Mouse (Mus musculus): Measurements from ENCODE around the gene Dennd1b. TPM values are rescaled to one million over a fixed set of nuclear protein-coding genes. Genes with fewer than 3 reads are reported as not detected.

Dennd1b gene
- total and polyA plus RNA-seq, 3 experiments: 8.0 to 8.9 (median 8.0) TPM

- no peak for DNase-seq (ENCODE audit: extremely low read depth)
- Histone ChIP-seq H3K9ac (ENCODE audit: insufficient read depth, low read depth) (no peak overlapping the region), H3K36me3 (replicated peaks in 1 of 2; ENCODE audit: control insufficient read depth in 1 of 2, insufficient read depth in 1 of 2, low read length in 1 of 2) (peaks cover 8 to 27% of the 10 kb centered on the region in 2 experiments), H3K4me3 (replicated peaks in 1 of 3; ENCODE audit: low read depth in 2 of 3, low read length in 2 of 3, poor library complexity in 1 of 3) (no peak overlapping the region), H3K79me2 (replicated peaks; ENCODE audit: control insufficient read depth, extremely low read depth, insufficient read depth, poor library complexity, severe bottlenecking) (no peaks in the 10 kb centered on the region), H3K4me2 (ENCODE audit: insufficient read depth, low read depth, poor library complexity, severe bottlenecking) (no peak overlapping the region), H3K27ac (ENCODE audit: insufficient read depth, low read depth) (no peak overlapping the region), H3K27me3 (replicated peaks) (no peaks in the 10 kb centered on the region), H3K9me3 (replicated peaks; ENCODE audit: low read length) (no peaks in the 10 kb centered on the region), H3K4me1 (ENCODE audit: control insufficient read depth in 1 of 2, insufficient read depth in 2 of 2) (no peaks in the 10 kb centered on the region)
- in situ Hi-C loops (cut with MboI; ENCODE audit: low pct_ligation_motif_present, low pct_unique_long_range_greater_than_20kb, low sequenced_read_pairs) (loop anchor here (25.0 kb wide), 1 partner anchor 259 kb away; the partner anchor contains the start of gene Lhx9), dilution Hi-C loops (cut with MboI; ENCODE audit: extremely low pct_ligation_motif_present, extremely low pct_unique_long_range_greater_than_20kb, low sequenced_read_pairs) (no loop called here)
- TF ChIP-seq ZKSCAN1 (IDR thresholded peaks at IDR 0.05; ENCODE audit: borderline replicate concordance, low read depth, low read length): no peak
- TF ChIP-seq TCF12 (IDR thresholded peaks at IDR 0.05; ENCODE audit: low read depth, low read length): no peak
- no peak for TF ChIP-seq UBTF (IDR thresholded peaks at IDR 0.05; ENCODE audit: low read depth, low read length)
- TF ChIP-seq USF1 (IDR thresholded peaks at IDR 0.05; ENCODE audit: low read depth, low read length): no peak
- TF ChIP-seq POLR2A (IDR thresholded peaks at IDR 0.05; ENCODE audit: low read depth, low read length): no peak
- no peak for TF ChIP-seq NELFE (IDR thresholded peaks at IDR 0.05; ENCODE audit: low read depth, low read length)
- no peak for TF ChIP-seq MAX (IDR thresholded peaks at IDR 0.05; ENCODE audit: low read length)
- TF ChIP-seq RAD21 (IDR thresholded peaks at IDR 0.05; ENCODE audit: low read depth, low read length): no peak
- TF ChIP-seq MEF2A (IDR thresholded peaks at IDR 0.05; ENCODE audit: borderline replicate concordance, low read depth, low read length): no peak
- no peak for TF ChIP-seq SIN3A (IDR thresholded peaks at IDR 0.05; ENCODE audit: low read length)
- TF ChIP-seq MYC (IDR thresholded peaks at IDR 0.05; ENCODE audit: low read depth, low read length): no peak
- no peak for TF ChIP-seq USF2 (conservative IDR thresholded peaks at IDR 0.05; ENCODE audit: low read depth, low read length)
- no peak for TF ChIP-seq HCFC1 (IDR thresholded peaks at IDR 0.05; ENCODE audit: low read depth, low read length)
These were observed 133.1 kb downstream of the Dennd1b start for GRCm38 (mm10) chr1:139096369-139096768.

GRCm38 (mm10) chr1:139098088-139098487 is 134.9 kb downstream of the Dennd1b start:
- dilution Hi-C loops (cut with MboI; ENCODE audit: extremely low pct_ligation_motif_present, extremely low pct_unique_long_range_greater_than_20kb, low sequenced_read_pairs) (no loop called here), in situ Hi-C loops (cut with MboI; ENCODE audit: low pct_ligation_motif_present, low pct_unique_long_range_greater_than_20kb, low sequenced_read_pairs) (loop anchor here (25.0 kb wide), 1 partner anchor 261 kb away; the partner anchor contains the start of gene Lhx9)
- Histone ChIP-seq H3K27me3 (replicated peaks) (no peaks in the 10 kb centered on the region), H3K36me3 (replicated peaks in 1 of 2; ENCODE audit: control insufficient read depth in 1 of 2, insufficient read depth in 1 of 2, low read length in 1 of 2) (peaks cover 16 to 34% of the 10 kb centered on the region in 2 experiments), H3K4me1 (ENCODE audit: control insufficient read depth in 1 of 2, insufficient read depth in 2 of 2) (no peaks in the 10 kb centered on the region), H3K79me2 (replicated peaks; ENCODE audit: control insufficient read depth, extremely low read depth, insufficient read depth, poor library complexity, severe bottlenecking) (no peaks in the 10 kb centered on the region), H3K4me3 (replicated peaks in 1 of 3; ENCODE audit: low read depth in 2 of 3, low read length in 2 of 3, poor library complexity in 1 of 3) (no peak overlapping the region), H3K4me2 (ENCODE audit: insufficient read depth, low read depth, poor library complexity, severe bottlenecking) (no peak overlapping the region), H3K27ac (ENCODE audit: insufficient read depth, low read depth) (no peak overlapping the region), H3K9ac (ENCODE audit: insufficient read depth, low read depth) (no peak overlapping the region), H3K9me3 (replicated peaks; ENCODE audit: low read length) (no peaks in the 10 kb centered on the region)
- DNase-seq (ENCODE audit: extremely low read depth): no peak
- no peak for TF ChIP-seq POLR2A (IDR thresholded peaks at IDR 0.05; ENCODE audit: low read depth, low read length)
- TF ChIP-seq MYC (IDR thresholded peaks at IDR 0.05; ENCODE audit: low read depth, low read length): no peak
- no peak for TF ChIP-seq MXI1 (IDR thresholded peaks at IDR 0.05; ENCODE audit: low read depth, low read length)

GRCm38 (mm10) chr1:139101725-139102124 is 138.5 kb downstream of the Dennd1b start:
- Histone ChIP-seq H3K36me3 (replicated peaks in 1 of 2; ENCODE audit: control insufficient read depth in 1 of 2, insufficient read depth in 1 of 2, low read length in 1 of 2) (peaks cover 16 to 52% of the 10 kb centered on the region in 2 experiments), H3K4me1 (ENCODE audit: control insufficient read depth in 1 of 2, insufficient read depth in 2 of 2) (no peaks in the 10 kb centered on the region), H3K27ac (ENCODE audit: insufficient read depth, low read depth) (no peak overlapping the region), H3K4me2 (ENCODE audit: insufficient read depth, low read depth, poor library complexity, severe bottlenecking) (no peak overlapping the region), H3K9me3 (replicated peaks; ENCODE audit: low read length) (no peaks in the 10 kb centered on the region), H3K4me3 (replicated peaks in 1 of 3; ENCODE audit: low read depth in 2 of 3, low read length in 2 of 3, poor library complexity in 1 of 3) (no peak overlapping the region), H3K79me2 (replicated peaks; ENCODE audit: control insufficient read depth, extremely low read depth, insufficient read depth, poor library complexity, severe bottlenecking) (no peaks in the 10 kb centered on the region), H3K9ac (ENCODE audit: insufficient read depth, low read depth) (no peak overlapping the region), H3K27me3 (replicated peaks) (no peaks in the 10 kb centered on the region)
- dilution Hi-C loops (cut with MboI; ENCODE audit: extremely low pct_ligation_motif_present, extremely low pct_unique_long_range_greater_than_20kb, low sequenced_read_pairs): no loop called here
- no peak for DNase-seq (ENCODE audit: extremely low read depth)
- in situ Hi-C loops (cut with MboI; ENCODE audit: low pct_ligation_motif_present, low pct_unique_long_range_greater_than_20kb, low sequenced_read_pairs): no loop called here
- TF ChIP-seq USF1 (IDR thresholded peaks at IDR 0.05; ENCODE audit: low read depth, low read length): no peak
